Mouse (Mus musculus) heart, postnatal 14 days (tissue): ENCODE results near the gene Htr3a. TPM values are rescaled to one million over a fixed set of nuclear protein-coding genes. Genes with fewer than 3 reads are reported as not detected.

Experiments used
- DNase-seq, 2 experiments: peaks; one replicate each; pipeline ENCODE4 v3.0.0; 2021 to 2022
- intact Hi-C: fragments of 180-260 bp; cut with DNase I; formaldehyde crosslinking; loops from one replicate; pipeline ENCODE4 v1.15.1; 2025
- total RNA-seq, 2 experiments: library from RNA; stranded (reverse); gene quantifications; 2 replicates each; pipeline ENCODE4 v1.2.3; 2021

Htr3a gene
- total RNA-seq, 2 experiments from 2014 or later = not detected

GRCm38 (mm10) chr9:48857944-48858343, 53.0 kb downstream of the Htr3a start:
- no peak for DNase-seq

GRCm38 (mm10) chr9:48856240-48856639, 54.7 kb downstream of the Htr3a start:
- intact Hi-C loops = loop anchor here (2.0 kb wide), 1 partner anchor 19 kb away; the partner anchor contains the start of gene Zbtb16
- no peak for DNase-seq

More at GRCm38 (mm10) chr9:48857944-48858343, 53.0 kb downstream of the Htr3a start:
- intact Hi-C loops = loop anchor here (2.0 kb wide), 1 partner anchor 21 kb away; the partner anchor contains the start of gene Zbtb16

- intact Hi-C loops = no loop called here
- DNase-seq = no peak
Measured at GRCm38 (mm10) chr9:48849531-48849930, 61.4 kb downstream of the Htr3a start.

Other genes with a start within 250 kb of the Htr3a start
- 100 to 1,000 TPM; 144 to 166 TPM for gene Zbtb16, start 74.9 kb downstream of the Htr3a start, total RNA-seq
- not detected for gene Htr3b, start 53.9 kb upstream of the Htr3a start, total RNA-seq
- 100 to 1,000 TPM; 140 to 145 TPM for gene Usp28, start 74.3 kb upstream of the Htr3a start, total RNA-seq
- gene Zw10, start 144.5 kb upstream of the Htr3a start, total RNA-seq = 10 to 100 TPM; 11.9 to 13.1 TPM
- gene Tmprss5, start 170.2 kb upstream of the Htr3a start, total RNA-seq = under 1 TPM in 1 of 2 experiments, not detected in 1; 0.63 TPM